Mouse (Mus musculus): ENCODE data around the gene Dnttip1. TPM values are rescaled to one million over a fixed set of nuclear protein-coding genes. Genes with fewer than 3 reads are reported as not detected.

Gene Dnttip1
- polyA plus RNA-seq, 1 experiment from 2014 or later = 55.9 TPM

DNA sequence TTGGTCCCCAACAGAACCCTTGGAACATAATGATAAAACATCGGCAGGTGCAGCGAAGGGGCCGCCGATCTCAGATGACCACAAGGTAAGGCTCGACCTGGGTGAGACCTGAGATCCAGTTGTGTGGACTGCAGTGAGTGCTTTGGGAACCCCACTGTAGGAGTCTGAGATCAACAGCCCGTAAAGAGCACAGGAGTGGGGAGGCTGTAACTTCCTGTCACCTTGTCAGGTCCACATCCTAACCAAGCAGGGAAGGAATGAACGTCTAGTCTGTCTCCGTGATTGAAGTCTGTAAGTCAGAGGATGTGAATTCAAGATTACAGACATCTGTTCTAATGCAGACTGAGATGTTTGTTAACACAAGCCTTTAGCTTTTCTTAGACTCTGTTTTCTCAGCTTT is 910 bp downstream of the Dnttip1 start:
- peak; percentile 5; the same call in 1 of the 2 replicates for ATAC-seq
- no peaks in the 10 kb centered on the region for H3K9me3 ChIP-seq (ENCODE audit: control insufficient read depth, low read length)
- peaks cover 16% of the 10 kb centered on the region for H3K4me1 ChIP-seq (ENCODE audit: control insufficient read depth, insufficient read depth, low read length)
- H3K4me2 ChIP-seq (ENCODE audit: low read depth, low read length) = peak overlapping the region; percentile 79
- H3K9ac ChIP-seq (ENCODE audit: low read depth, low read length) = peak overlapping the region; percentile 91
- H3K27me3 ChIP-seq (replicated peaks; ENCODE audit: control insufficient read depth, insufficient read depth, low read length) = no peaks in the 10 kb centered on the region
- WGBS = 45% methylated on average over 8 of the region's 8 CpGs
- H3K36me3 ChIP-seq (ENCODE audit: control insufficient read depth, insufficient read depth, low read length) = 0 out of 2 replicates have a peak, but pooled peaks cover 2% of the 10 kb centered on the region
- no peak overlapping the region for H3K27ac ChIP-seq (ENCODE audit: low read length)
- H3K4me3 ChIP-seq (ENCODE audit: low read length) = peak overlapping the region; percentile 86

DNA sequence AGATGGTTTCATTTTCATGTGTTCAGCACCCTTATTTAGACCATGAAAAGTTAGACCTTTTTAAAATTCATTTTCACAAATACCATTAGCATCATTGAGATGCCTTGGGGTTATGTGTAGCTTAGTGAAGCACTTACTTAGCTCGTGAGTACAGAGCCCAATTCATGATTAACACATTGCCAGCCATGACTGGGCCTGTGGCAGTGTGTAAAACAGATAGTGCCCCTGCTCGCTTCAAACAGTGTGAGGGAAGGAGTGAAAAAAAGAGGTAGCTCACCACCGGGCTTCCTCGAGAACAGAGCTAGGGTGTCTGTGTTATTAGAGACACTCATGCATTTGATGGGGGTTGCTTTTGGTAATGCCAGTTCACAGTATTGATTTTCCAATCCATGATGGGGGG is 2.4 kb downstream of the Dnttip1 start:
- Histone ChIP-seq H3K4me2 (ENCODE audit: low read depth, low read length) (no peak overlapping the region), H3K36me3 (ENCODE audit: control insufficient read depth, insufficient read depth, low read length) (0 out of 2 replicates have a peak, but pooled peaks cover 4% of the 10 kb centered on the region), H3K27me3 (replicated peaks; ENCODE audit: control insufficient read depth, insufficient read depth, low read length) (no peaks in the 10 kb centered on the region), H3K9ac (ENCODE audit: low read depth, low read length) (no peak overlapping the region), H3K4me3 (ENCODE audit: low read length) (no peak overlapping the region), H3K27ac (ENCODE audit: low read length) (no peak overlapping the region), H3K4me1 (ENCODE audit: control insufficient read depth, insufficient read depth, low read length) (peaks cover 16% of the 10 kb centered on the region), H3K9me3 (ENCODE audit: control insufficient read depth, low read length) (no peaks in the 10 kb centered on the region)
- 90% methylated on average over 4 of the region's 4 CpGs for WGBS
- no peak for ATAC-seq

- peaks cover 4% of the 10 kb centered on the region; the same call in 1 of the 2 replicates for H3K36me3 ChIP-seq (ENCODE audit: control insufficient read depth, insufficient read depth, low read length)
- H3K4me2 ChIP-seq (ENCODE audit: low read depth, low read length) = no peak overlapping the region
- WGBS = 87% methylated on average over 6 of the region's 6 CpGs
- H3K9ac ChIP-seq (ENCODE audit: low read depth, low read length) = no peak overlapping the region
- H3K27ac ChIP-seq (ENCODE audit: low read length) = no peak overlapping the region
- H3K27me3 ChIP-seq (replicated peaks; ENCODE audit: control insufficient read depth, insufficient read depth, low read length) = no peaks in the 10 kb centered on the region
- no peaks in the 10 kb centered on the region for H3K9me3 ChIP-seq (ENCODE audit: control insufficient read depth, low read length)
- H3K4me3 ChIP-seq (ENCODE audit: low read length) = no peak overlapping the region
- H3K4me1 ChIP-seq (ENCODE audit: control insufficient read depth, insufficient read depth, low read length) = peaks cover 16% of the 10 kb centered on the region
- ATAC-seq = no peak
Measured at GRCm38 (mm10) chr2:164748991-164749390, 3.2 kb downstream of the Dnttip1 start.

DNA sequence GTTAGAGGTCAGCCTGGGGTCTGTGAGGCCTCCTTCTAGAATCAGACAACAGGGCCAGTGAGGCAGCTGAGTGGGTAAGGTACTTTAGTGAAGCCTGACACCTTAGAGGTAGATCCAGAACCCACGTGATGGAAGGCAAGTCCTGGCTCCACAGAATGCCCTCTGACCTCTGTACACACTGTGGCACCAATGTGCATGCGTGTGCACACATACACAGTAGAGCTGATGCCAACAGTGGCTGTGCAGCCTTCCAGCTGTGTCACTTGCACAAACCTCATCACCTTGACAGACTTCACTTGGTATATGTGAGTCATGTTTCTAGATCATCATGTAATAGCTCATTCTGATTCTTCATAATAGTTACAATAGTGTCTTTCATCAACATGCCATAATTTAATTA is 6.7 kb downstream of the Dnttip1 start:
- Histone ChIP-seq H3K36me3 (ENCODE audit: control insufficient read depth, insufficient read depth, low read length) (peaks cover 21% of the 10 kb centered on the region; the same call in 1 of the 2 replicates), H3K4me3 (ENCODE audit: low read length) (no peak overlapping the region), H3K4me1 (ENCODE audit: control insufficient read depth, insufficient read depth, low read length) (0 out of 2 replicates have a peak, but pooled peaks cover 1% of the 10 kb centered on the region), H3K9ac (ENCODE audit: low read depth, low read length) (no peak overlapping the region), H3K27ac (ENCODE audit: low read length) (no peak overlapping the region), H3K4me2 (ENCODE audit: low read depth, low read length) (no peak overlapping the region), H3K9me3 (ENCODE audit: control insufficient read depth, low read length) (no peaks in the 10 kb centered on the region), H3K27me3 (replicated peaks; ENCODE audit: control insufficient read depth, insufficient read depth, low read length) (no peaks in the 10 kb centered on the region)
- no peak for ATAC-seq
- WGBS = 95% methylated on average over 2 of the region's 2 CpGs

- no peak for ATAC-seq
- no peak overlapping the region for H3K4me3 ChIP-seq (ENCODE audit: low read length)
- no peaks in the 10 kb centered on the region for H3K4me1 ChIP-seq (ENCODE audit: control insufficient read depth, insufficient read depth, low read length)
- no peaks in the 10 kb centered on the region for H3K27me3 ChIP-seq (replicated peaks; ENCODE audit: control insufficient read depth, insufficient read depth, low read length)
- H3K36me3 ChIP-seq (ENCODE audit: control insufficient read depth, insufficient read depth, low read length) = peaks cover 19% of the 10 kb centered on the region
- no peaks in the 10 kb centered on the region for H3K9me3 ChIP-seq (ENCODE audit: control insufficient read depth, low read length)
- no peak overlapping the region for H3K4me2 ChIP-seq (ENCODE audit: low read depth, low read length)
- H3K9ac ChIP-seq (ENCODE audit: low read depth, low read length) = no peak overlapping the region
- WGBS = 80% methylated on average over 11 of the region's 11 CpGs
- no peak overlapping the region for H3K27ac ChIP-seq (ENCODE audit: low read length)
Measured at GRCm38 (mm10) chr2:164754105-164754504, 8.3 kb downstream of the Dnttip1 start.

GRCm38 (mm10) chr2:164754800-164755199 is 9.0 kb downstream of the Dnttip1 start:
- Histone ChIP-seq H3K4me2 (ENCODE audit: low read depth, low read length) (no peak overlapping the region), H3K27ac (ENCODE audit: low read length) (no peak overlapping the region), H3K4me3 (ENCODE audit: low read length) (no peak overlapping the region), H3K4me1 (ENCODE audit: control insufficient read depth, insufficient read depth, low read length) (no peaks in the 10 kb centered on the region), H3K9me3 (ENCODE audit: control insufficient read depth, low read length) (no peaks in the 10 kb centered on the region), H3K36me3 (ENCODE audit: control insufficient read depth, insufficient read depth, low read length) (peaks cover 19% of the 10 kb centered on the region), H3K27me3 (replicated peaks; ENCODE audit: control insufficient read depth, insufficient read depth, low read length) (no peaks in the 10 kb centered on the region), H3K9ac (ENCODE audit: low read depth, low read length) (no peak overlapping the region)
- no peak for ATAC-seq
- 86% methylated on average over 2 of the region's 2 CpGs for WGBS

- Histone ChIP-seq H3K4me2 (ENCODE audit: low read depth, low read length) (no peak overlapping the region), H3K9me3 (ENCODE audit: control insufficient read depth, low read length) (no peaks in the 10 kb centered on the region)
Measured at GRCm38 (mm10) chr2:164757841-164758240, 12.1 kb downstream of the Dnttip1 start.

GRCm38 (mm10) chr2:164758692-164759091 is 12.9 kb downstream of the Dnttip1 start:
- Histone ChIP-seq H3K27ac (ENCODE audit: low read length) (no peak overlapping the region), H3K9ac (ENCODE audit: low read depth, low read length) (no peak overlapping the region), H3K4me2 (ENCODE audit: low read depth, low read length) (no peak overlapping the region), H3K9me3 (ENCODE audit: control insufficient read depth, low read length) (no peaks in the 10 kb centered on the region), H3K27me3 (replicated peaks; ENCODE audit: control insufficient read depth, insufficient read depth, low read length) (no peaks in the 10 kb centered on the region), H3K36me3 (ENCODE audit: control insufficient read depth, insufficient read depth, low read length) (peaks cover 25% of the 10 kb centered on the region), H3K4me3 (ENCODE audit: low read length) (no peak overlapping the region), H3K4me1 (ENCODE audit: control insufficient read depth, insufficient read depth, low read length) (no peaks in the 10 kb centered on the region)
- no peak for ATAC-seq
- 74% methylated on average over 1 of the region's 1 CpGs for WGBS

More at GRCm38 (mm10) chr2:164757841-164758240, 12.1 kb downstream of the Dnttip1 start:
- H3K4me3 ChIP-seq (ENCODE audit: low read length) = no peak overlapping the region
- peaks cover 24% of the 10 kb centered on the region for H3K36me3 ChIP-seq (ENCODE audit: control insufficient read depth, insufficient read depth, low read length)
- no peak for ATAC-seq
- no peaks in the 10 kb centered on the region for H3K27me3 ChIP-seq (replicated peaks; ENCODE audit: control insufficient read depth, insufficient read depth, low read length)
- H3K9ac ChIP-seq (ENCODE audit: low read depth, low read length) = no peak overlapping the region
- 89% methylated on average over 11 of the region's 11 CpGs for WGBS
- no peak overlapping the region for H3K27ac ChIP-seq (ENCODE audit: low read length)
- no peaks in the 10 kb centered on the region for H3K4me1 ChIP-seq (ENCODE audit: control insufficient read depth, insufficient read depth, low read length)

DNA sequence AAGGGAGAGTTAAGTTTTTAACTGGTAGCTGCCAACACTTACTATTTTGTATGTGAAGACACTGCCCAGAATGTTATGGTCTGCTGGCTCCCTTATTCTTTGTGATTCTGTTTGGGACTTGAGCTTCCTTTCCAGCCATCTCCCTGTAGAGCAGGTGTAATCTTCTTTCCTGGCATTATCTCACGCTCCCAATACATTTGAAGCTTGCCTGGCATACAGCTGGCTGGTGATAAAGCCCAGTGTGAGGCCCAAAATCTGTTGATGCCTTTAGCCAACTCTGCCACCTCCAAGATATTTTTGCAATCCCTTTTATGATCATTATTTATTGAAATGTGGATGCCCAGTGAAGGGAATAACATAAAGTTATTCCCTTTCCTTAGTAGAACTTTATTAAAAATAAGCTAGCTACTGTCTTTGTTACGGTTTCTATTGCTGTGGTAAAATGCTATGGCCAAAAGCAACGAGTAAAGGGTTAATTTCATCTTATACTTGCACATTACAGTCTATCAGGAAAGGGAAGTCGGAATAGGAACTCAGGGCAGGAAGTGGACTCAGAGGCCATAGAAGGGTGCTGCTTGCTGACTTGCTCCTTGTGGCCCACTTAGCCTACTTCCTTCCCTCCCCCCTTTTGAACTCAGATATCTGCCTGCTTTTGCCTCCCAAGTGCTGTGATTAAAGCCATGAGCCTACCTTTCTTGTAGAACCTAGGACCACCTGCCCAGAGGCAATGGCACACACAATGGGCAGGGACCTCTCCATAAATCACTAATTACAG is 14.5 kb downstream of the Dnttip1 start:
- Histone ChIP-seq H3K27ac (ENCODE audit: low read length) (no peak overlapping the region), H3K4me2 (ENCODE audit: low read depth, low read length) (no peak overlapping the region), H3K36me3 (ENCODE audit: control insufficient read depth, insufficient read depth, low read length) (peaks cover 23% of the 10 kb centered on the region), H3K27me3 (replicated peaks; ENCODE audit: control insufficient read depth, insufficient read depth, low read length) (no peaks in the 10 kb centered on the region), H3K9ac (ENCODE audit: low read depth, low read length) (no peak overlapping the region), H3K4me3 (ENCODE audit: low read length) (no peak overlapping the region), H3K4me1 (ENCODE audit: control insufficient read depth, insufficient read depth, low read length) (no peaks in the 10 kb centered on the region), H3K9me3 (ENCODE audit: control insufficient read depth, low read length) (no peaks in the 10 kb centered on the region)
- no peak for ATAC-seq
- WGBS = 80% methylated on average over 4 of the region's 4 CpGs

Data from intestine, embryonic 16.5 days (tissue).